Mouse (Mus musculus) CD8-positive naive resting alpha-beta T cell, adult 57 days (primary cell): ENCODE data around the gene Cd55. TPM values are rescaled to one million over a fixed set of nuclear protein-coding genes. Genes with fewer than 3 reads are reported as not detected.

ENCODE experiments used
- total RNA-seq: library from RNA; stranded (reverse); gene quantifications from one replicate; pipeline ENCODE4 v1.2.4, GENCODE M21; 2023

The Cd55 gene
- total RNA-seq: 334 TPM

DNA sequence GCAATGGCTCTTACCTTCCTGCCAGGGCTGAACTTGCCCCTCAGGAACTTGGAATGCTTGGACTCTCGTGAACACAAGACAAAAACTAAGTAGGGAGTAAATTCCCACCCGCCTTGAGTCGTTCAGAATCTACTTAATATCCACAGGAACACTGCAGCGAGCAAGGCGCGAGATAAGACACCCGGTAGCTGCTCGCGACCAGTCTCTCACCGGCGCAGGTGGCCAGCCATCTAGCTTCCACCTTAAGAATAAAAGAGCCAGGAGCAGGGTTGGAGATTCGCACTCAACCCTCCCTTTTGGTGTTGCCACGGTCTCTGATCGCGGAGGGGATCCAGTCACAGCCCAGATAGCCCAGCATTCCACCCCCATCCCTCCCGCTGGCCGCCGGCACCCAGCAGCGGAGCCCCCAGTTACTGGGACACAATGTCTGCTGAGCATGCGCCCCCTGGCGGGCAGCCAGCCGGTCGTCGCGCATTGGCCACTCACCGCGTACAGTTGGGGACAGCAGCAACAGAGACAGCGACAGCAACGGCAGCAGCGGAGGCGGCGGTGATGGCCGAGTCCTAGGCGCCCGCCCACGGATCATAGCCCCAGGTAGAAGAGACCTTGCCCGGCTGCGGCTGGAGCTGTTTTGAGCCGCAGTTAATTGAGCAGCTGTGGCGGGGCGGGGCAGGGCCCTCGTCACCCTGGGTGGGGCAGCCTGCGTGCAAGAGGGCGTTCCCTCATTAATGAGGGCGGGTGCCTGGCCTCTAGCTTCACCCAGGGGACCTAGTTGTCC, at the start of gene Cd55:
Cd55 (minus strand) TSS at position 661 of the 778 bp plus-strand sequence.

GRCm38 (mm10) chr1:130422664-130423111, 39.9 kb downstream of the Cd55 start, which contains the start of gene Cd55b:
Gene Cd55b, minus strand, starts transcription at chr1:130423009.

Other genes starting within 250 kb of the Cd55 start
- gene Cd55b, start 39.7 kb downstream of the Cd55 start, total RNA-seq: 5.2 TPM
- not detected for gene Zp3r, start 166.9 kb upstream of the Cd55 start, total RNA-seq
- gene C4bp, start 198.9 kb upstream of the Cd55 start, total RNA-seq: not detected